31 mouse cellular contexts compared by ENCODE assay signal in genomic region chr3:80697523-80697922, GRCm38 (mm10).
DNase-seq lines count a peak whose midpoint lies in the region; ATAC-seq and TF ChIP-seq lines count a peak whose summit lies in the region.
"Had no signal": no experiment of that assay in that cellular context is flagged by ENCODE, and none has a peak within 500 bp of the region (broad histone marks: within the 10 kb centered on the region; RNA-seq: fewer than 3 reads in every experiment).

No protein-coding gene starts in this region.

- no peaks in the 10 kb centered on the region for H3K27me3 ChIP-seq in kidney, embryonic 16.5 days (ENCODE audit: insufficient read depth, low read length)
- H3K27me3 ChIP-seq in liver, postnatal 0 days (ENCODE audit: insufficient read depth, low read length), result no peaks in the 10 kb centered on the region
- H3K27me3 ChIP-seq: CH12.LX; embryonic facial prominence, embryonic 13.5 days; forebrain, embryonic 15.5 days; heart, embryonic 12.5 days; hindbrain, embryonic 15.5 days; lung, embryonic 15.5 days; midbrain, embryonic 12.5 days; neural tube, embryonic 13.5 days; stomach, embryonic 15.5 days had no signal

- no peaks in the 10 kb centered on the region for H3K36me3 ChIP-seq in kidney, embryonic 16.5 days (ENCODE audit: insufficient read depth, low read length)
- no peaks in the 10 kb centered on the region for H3K36me3 ChIP-seq in liver, postnatal 0 days (replicated peaks; ENCODE audit: insufficient read depth, low read length)
- H3K36me3 ChIP-seq: embryonic facial prominence, embryonic 13.5 days; forebrain, embryonic 10.5 days; heart, embryonic 12.5 days; lung, embryonic 15.5 days; midbrain, embryonic 12.5 days; stomach, embryonic 15.5 days had no signal

- no peak for TF ChIP-seq CTCF in liver, postnatal 0 days (IDR thresholded peaks at IDR 0.05; ENCODE audit: low read depth)

- H3K4me2 ChIP-seq in kidney, embryonic 16.5 days (replicated peaks; ENCODE audit: low read depth, low read length), result no peak overlapping the region
- H3K4me2 ChIP-seq in liver, postnatal 0 days (ENCODE audit: low read depth, low read length), result no peak overlapping the region
- H3K4me2 ChIP-seq: embryonic facial prominence, embryonic 13.5 days; forebrain, embryonic 15.5 days; heart, embryonic 12.5 days; hindbrain, embryonic 15.5 days; lung, embryonic 15.5 days; midbrain, embryonic 12.5 days; neural tube, embryonic 13.5 days; stomach, embryonic 15.5 days had no signal

- TF ChIP-seq EP300 in liver, postnatal 0 days (IDR thresholded peaks at IDR 0.05; ENCODE audit: low read depth), result no peak

- H3K9ac ChIP-seq in kidney, embryonic 16.5 days (replicated peaks; ENCODE audit: low read length), result no peak overlapping the region
- no peak overlapping the region for H3K9ac ChIP-seq in liver, postnatal 0 days (replicated peaks)
- H3K9ac ChIP-seq: embryonic facial prominence, embryonic 13.5 days; forebrain, embryonic 15.5 days; heart, embryonic 12.5 days; hindbrain, embryonic 15.5 days; liver, embryonic 14.5 days; lung, embryonic 15.5 days; midbrain, embryonic 12.5 days; neural tube, embryonic 13.5 days; stomach, embryonic 15.5 days had no signal

- no peak overlapping the region for H3K4me3 ChIP-seq in kidney, embryonic 16.5 days (ENCODE audit: low read length)
- no peak overlapping the region for H3K4me3 ChIP-seq in liver, postnatal 0 days (ENCODE audit: low read depth, low read length)
- H3K4me3 ChIP-seq: embryonic facial prominence, embryonic 13.5 days; forebrain, embryonic 10.5 days; forebrain, embryonic 15.5 days; heart, adult 2 months; heart, embryonic 12.5 days; hindbrain, embryonic 15.5 days; lung, embryonic 15.5 days; midbrain, embryonic 12.5 days; neural tube, embryonic 13.5 days; stomach, embryonic 15.5 days had no signal

- DNase-seq in cerebellum, postnatal 4 days (ENCODE audit: low spot score in 2 of 2), result no peak
- DNase-seq in brain, adult 2 months (ENCODE audit: low read depth, low spot score), result peak; percentile 87
- DNase-seq in cerebellum, adult 8-10 months, result peak; percentile 51
- DNase-seq in cerebellum, postnatal 25 days, result peak; percentile 40 to 71
- no peak for DNase-seq in lung, adult 18-20 months
- no peak for DNase-seq in liver, postnatal 0 days
- DNase-seq: adrenal gland, adult 2 months; adrenal gland, postnatal 36 days; heart, adult 2 months; kidney, adult 11 months; kidney, postnatal 25 days; layer of hippocampus, postnatal 36 days; liver; right cerebral cortex, postnatal 25 days; thymus, adult 18-20 months; thymus, postnatal 25 days had no signal

- no peak overlapping the region for H3K27ac ChIP-seq in kidney, embryonic 16.5 days (ENCODE audit: low read length)
- no peak overlapping the region for H3K27ac ChIP-seq in liver, postnatal 0 days (ENCODE audit: low read depth)
- H3K27ac ChIP-seq: embryonic facial prominence, embryonic 13.5 days; forebrain, embryonic 10.5 days; forebrain, embryonic 15.5 days; heart, adult 2 months; hindbrain, embryonic 15.5 days; liver, embryonic 14.5 days; lung, embryonic 15.5 days; midbrain, embryonic 12.5 days; neural tube, embryonic 13.5 days; stomach, embryonic 15.5 days had no signal

- H3K4me1 ChIP-seq in kidney, embryonic 16.5 days (ENCODE audit: insufficient read depth, low read length), result no peaks in the 10 kb centered on the region
- H3K4me1 ChIP-seq in liver, postnatal 0 days (ENCODE audit: insufficient read depth), result no peaks in the 10 kb centered on the region
- H3K4me1 ChIP-seq: embryonic facial prominence, embryonic 13.5 days; forebrain, embryonic 15.5 days; heart, embryonic 12.5 days; hindbrain, embryonic 15.5 days; lung, embryonic 15.5 days; midbrain, embryonic 12.5 days; neural tube, embryonic 13.5 days; stomach, embryonic 15.5 days had no signal

- ATAC-seq in cerebellum, adult (ENCODE audit: insufficient number of reproducible peaks, low FRiP score, low TSS enrichment), result peak; percentile 89
- ATAC-seq in kidney, embryonic 16.5 days (ENCODE audit: low FRiP score, low TSS enrichment), result no peak
- ATAC-seq in liver, postnatal 0 days, result no peak
- ATAC-seq: activated CD4-positive, CD25-positive, alpha-beta regulatory T cell, adult 4 months; forebrain, embryonic 15.5 days; inflammation-experienced regulatory T-cells, adult 6 months had no signal

- no peaks in the 10 kb centered on the region for H3K9me3 ChIP-seq in kidney, embryonic 16.5 days (ENCODE audit: low read length)
- no peaks in the 10 kb centered on the region for H3K9me3 ChIP-seq in liver, postnatal 0 days (ENCODE audit: low read length)
- H3K9me3 ChIP-seq: embryonic facial prominence, embryonic 13.5 days; forebrain, embryonic 10.5 days; forebrain, embryonic 15.5 days; heart, embryonic 12.5 days; hindbrain, embryonic 15.5 days; lung, embryonic 15.5 days; midbrain, embryonic 12.5 days; neural tube, embryonic 13.5 days; stomach, embryonic 15.5 days had no signal

- 67% methylated on average over 4 of the region's 4 CpGs for WGBS in kidney, embryonic 16.5 days
- 81% methylated on average over 4 of the region's 4 CpGs for WGBS in liver, postnatal 0 days (ENCODE audit: insufficient replicate concordance)

Comparison
In these comparisons a context has a peak if more than half of its experiments do, and no peak if none do; other contexts are left out.
1. DNase-seq: peak in brain, adult 2 months (single experiment), cerebellum, adult 8-10 months (single experiment) and cerebellum, postnatal 25 days (2 of 2); none in cerebellum, postnatal 4 days (0 of 2), lung, adult 18-20 months (0 of 2) and liver, postnatal 0 days (single experiment).